Mouse (Mus musculus) Patski (cell line): ENCODE results near the gene Nck1. TPM values are rescaled to one million over a fixed set of nuclear protein-coding genes. Genes with fewer than 3 reads are reported as not detected.

Source experiments
- ATAC-seq: fragments of 100-300 bp; one replicate; pipeline ENCODE4 v1.8.0; 2021
- CTCF ChIA-PET: fragments of 350-600 bp; sonication (Branson Sonifier 250); formaldehyde crosslinking; loops from one replicate; lab custom pipeline; 2022; ENCODE audit warnings: inconsistent platforms; lab: Charles Lee
- POLR2A ChIA-PET: fragments of 350-600 bp; sonication (Branson Sonifier 250); formaldehyde crosslinking; loops from one replicate; lab custom pipeline; 2022; ENCODE audit warnings: antibody characterized with exemption, inconsistent platforms; lab: Charles Lee
- DNase-seq: peaks from one replicate; pipeline ENCODE4 v3.0.0-alpha.2; 2011; ENCODE audit warnings: low read depth, low spot score
- H3K27me3 ChIP-seq: fragments of 371-371 bp; one replicate; pipeline ENCODE4 v1.5.1; 2021
- CTCF ChIP-seq: fragments of 100-300 bp; IDR thresholded peaks from one replicate; pipeline ENCODE4 v1.5.1; 2021
- in situ Hi-C: fragments of 300-500 bp; cut with MboI; formaldehyde crosslinking; loops from 3 replicates; pipeline ENCODE4 v1.11.1; 2018; ENCODE audit warnings: low pct_unique_long_range_greater_than_20kb, mixed read lengths
- polyA plus RNA-seq: library from polyadenylated mRNA; unstranded; gene quantifications from one replicate; pipeline ENCODE4 v1.2.3, GENCODE M21; 2021

Nck1 gene
- polyA plus RNA-seq, 1 experiment from 2014 or later: 65.1 TPM

- no peak for TF ChIP-seq CTCF
- ATAC-seq (no peak), DNase-seq (no peak)
- H3K27me3 ChIP-seq: no peaks in the 10 kb centered on the region
- CTCF ChIA-PET: no interaction called here
- POLR2A ChIA-PET: no interaction called here
- in situ Hi-C loops: no loop called here
These were observed 24.8 kb upstream of the Nck1 start, which contains the start of gene Slc35g2 for GRCm38 (mm10) chr9:100570626-100571233. TSS of gene Slc35g2 (minus strand) at chr9:100571090.

- CTCF ChIA-PET: no interaction called here
- TF ChIP-seq CTCF: no peak
- no peak for DNase-seq
These were observed 24.1 kb upstream of the Nck1 start for GRCm38 (mm10) chr9:100569798-100570625.

GRCm38 (mm10) chr9:100560251-100560890, 14.4 kb upstream of the Nck1 start:
- H3K27me3 ChIP-seq: no peaks in the 10 kb centered on the region
- no peak for TF ChIP-seq CTCF
- in situ Hi-C loops: no loop called here
- ChIA-PET POLR2A (interaction anchor here (0.7 kb wide), 1 partner anchor 66 kb away, joined by 5 read pairs; no protein-coding TSS in a partner anchor), CTCF (interaction anchor here (1.8 kb wide), 1 partner anchor 14 kb away, joined by 5 read pairs; the partner anchor contains the start of gene Nck1)
- ATAC-seq: no peak
- no peak for DNase-seq

More at GRCm38 (mm10) chr9:100569798-100570625, 24.1 kb upstream of the Nck1 start:
- POLR2A ChIA-PET: no interaction called here
- in situ Hi-C loops: no loop called here
- ATAC-seq: no peak
- H3K27me3 ChIP-seq: no peaks in the 10 kb centered on the region

- no peak for TF ChIP-seq CTCF
- ChIA-PET CTCF (no interaction called here), POLR2A (no interaction called here)
- in situ Hi-C loops: no loop called here
- no peak for DNase-seq
- no peak for ATAC-seq
- H3K27me3 ChIP-seq: no peaks in the 10 kb centered on the region
These were observed 13.1 kb upstream of the Nck1 start for GRCm38 (mm10) chr9:100558991-100559390.

- ChIA-PET CTCF (interaction anchor here (0.6 to 1.1 kb wide), 2 partner anchors 11 to 176 kb away, joined by 3 to 4 read pairs; no protein-coding TSS in a partner anchor), POLR2A (interaction anchor here (0.6 kb wide), 1 partner anchor 85 kb away, joined by 3 read pairs; no protein-coding TSS in a partner anchor)
- DNase-seq (no peak), ATAC-seq (no peak)
- in situ Hi-C loops: no loop called here
- no peaks in the 10 kb centered on the region for H3K27me3 ChIP-seq
- no peak for TF ChIP-seq CTCF
These were observed 12.2 kb upstream of the Nck1 start for GRCm38 (mm10) chr9:100558023-100558573.

GRCm38 (mm10) chr9:100555686-100556085, 9.8 kb upstream of the Nck1 start:
- in situ Hi-C loops: no loop called here
- H3K27me3 ChIP-seq: no peaks in the 10 kb centered on the region
- ChIA-PET POLR2A (interaction anchor here (1.2 kb wide), 1 partner anchor 86 kb away, joined by 4 read pairs; no protein-coding TSS in a partner anchor), CTCF (interaction anchor here (1.4 kb wide), 1 partner anchor 87 kb away, joined by 5 read pairs; no protein-coding TSS in a partner anchor)
- DNase-seq (no peak), ATAC-seq (no peak)
- no peak for TF ChIP-seq CTCF

- ATAC-seq (no peak), DNase-seq (no peak)
- ChIA-PET CTCF (interaction anchor here (0.8 to 9.1 kb wide), 3 partner anchors 26 to 95 kb away, joined by 3 to 67 read pairs (median 3); no protein-coding TSS in a partner anchor), POLR2A (interaction anchor here (0.7 to 1.1 kb wide), 2 partner anchors 94 to 110 kb away, joined by 4 to 5 read pairs; no protein-coding TSS in a partner anchor)
- peak; percentile 56 for TF ChIP-seq CTCF
- H3K27me3 ChIP-seq: no peaks in the 10 kb centered on the region
- in situ Hi-C loops: loop anchor here (5.0 kb wide), 2 partner anchors 94 to 96 kb away; no protein-coding TSS in a partner anchor
These were observed 2.4 kb upstream of the Nck1 start for GRCm38 (mm10) chr9:100548313-100548712.

- in situ Hi-C loops: loop anchor here (5.0 kb wide), 2 partner anchors 94 to 96 kb away; no protein-coding TSS in a partner anchor
- DNase-seq: no peak
- no peaks in the 10 kb centered on the region for H3K27me3 ChIP-seq
- peak; percentile 26 for ATAC-seq
- TF ChIP-seq CTCF: no peak
- CTCF ChIA-PET: interaction anchor here (0.6 to 9.1 kb wide), 9 partner anchors 8 to 96 kb away, joined by 3 to 67 read pairs (median 4); no protein-coding TSS in a partner anchor
- POLR2A ChIA-PET: interaction anchor here (1.0 to 2.9 kb wide), 2 partner anchors 36 to 96 kb away, joined by 3 to 28 read pairs; no protein-coding TSS in a partner anchor
These were observed 618 bp upstream of the Nck1 start for GRCm38 (mm10) chr9:100546594-100546910.

GRCm38 (mm10) chr9:100544948-100545714, 803 bp downstream of the Nck1 start:
- ChIA-PET CTCF (interaction anchor here (0.7 to 9.1 kb wide), 12 partner anchors 8 to 371 kb away, joined by 3 to 67 read pairs (median 4); no protein-coding TSS in a partner anchor), POLR2A (interaction anchor here (0.6 to 2.9 kb wide), 2 partner anchors 27 to 97 kb away, joined by 3 to 28 read pairs; no protein-coding TSS in a partner anchor)
- H3K27me3 ChIP-seq: no peaks in the 10 kb centered on the region
- in situ Hi-C loops: loop anchor here (5.0 kb wide), 2 partner anchors 93 to 97 kb away; no protein-coding TSS in a partner anchor
- ATAC-seq (peak; percentile 9), DNase-seq (no peak)
- no peak for TF ChIP-seq CTCF
